In genomic region chr8:61586529-61586928, GRCm38 (mm10) we compare ENCODE assay signal across 27 mouse cellular contexts.
DNase-seq lines count a peak whose midpoint lies in the region; ATAC-seq and TF ChIP-seq lines count a peak whose summit lies in the region.
"Had no signal": no experiment of that assay in that cellular context is flagged by ENCODE, and none has a peak within 500 bp of the region (broad histone marks: within the 10 kb centered on the region; RNA-seq: fewer than 3 reads in every experiment).

No protein-coding gene starts in this region.

- 88% methylated on average over 3 of the region's 3 CpGs for WGBS in liver, adult 2 months
- 23% methylated on average over 3 of the region's 3 CpGs for WGBS in liver, embryonic 12.5 days (ENCODE audit: insufficient replicate concordance)
- WGBS in forebrain, embryonic 11.5 days, result 92% methylated on average over 3 of the region's 3 CpGs

- 0 out of 2 replicates have a peak overlapping the region, but pooled peaks have one; percentile 13 for H3K9ac ChIP-seq in liver, adult 2 months (ENCODE audit: low read depth, low read length)
- no peak overlapping the region for H3K9ac ChIP-seq in liver, embryonic 12.5 days
- no peak overlapping the region for H3K9ac ChIP-seq in forebrain, embryonic 11.5 days (ENCODE audit: low read length)
- H3K9ac ChIP-seq: embryonic facial prominence, embryonic 12.5 days; embryonic facial prominence, embryonic 15.5 days; forebrain, embryonic 13.5 days; heart, embryonic 13.5 days; hindbrain, embryonic 12.5 days; hindbrain, embryonic 15.5 days had no signal

- H3K4me3 ChIP-seq in liver, adult 2 months (ENCODE audit: insufficient read depth, low read depth, low read length), result no peak overlapping the region
- H3K4me3 ChIP-seq in liver, embryonic 12.5 days, result no peak overlapping the region
- H3K4me3 ChIP-seq in brown adipose tissue, adult 24 weeks (ENCODE audit: insufficient read depth, low read depth, low read length), result no peak overlapping the region
- H3K4me3 ChIP-seq in forebrain, embryonic 11.5 days (ENCODE audit: low read depth, low read length), result no peak overlapping the region
- H3K4me3 ChIP-seq: embryonic facial prominence, embryonic 12.5 days; embryonic facial prominence, embryonic 15.5 days; erythroblast, embryonic 14.5 days; forebrain, embryonic 13.5 days; heart, embryonic 13.5 days; hindbrain, embryonic 12.5 days; hindbrain, embryonic 15.5 days had no signal

- no peak for TF ChIP-seq CTCF in liver, adult 2 months (IDR thresholded peaks at IDR 0.05; ENCODE audit: low read depth, low read length)

- peaks cover 31% of the 10 kb centered on the region for H3K4me1 ChIP-seq in liver, adult 2 months (ENCODE audit: control insufficient read depth, insufficient read depth, low read length)
- peaks cover 21% of the 10 kb centered on the region for H3K4me1 ChIP-seq in liver, embryonic 12.5 days
- peaks cover 15% of the 10 kb centered on the region for H3K4me1 ChIP-seq in brown adipose tissue, adult 24 weeks (ENCODE audit: control insufficient read depth, insufficient read depth, insufficient read length, low read length)
- H3K4me1 ChIP-seq in forebrain, embryonic 11.5 days (replicated peaks; ENCODE audit: control insufficient read depth, insufficient read depth, low read length), result peaks cover 2% of the 10 kb centered on the region; the same call in 1 of the 2 replicates

- DNase-seq in liver, adult 2 months (ENCODE audit: extremely low read depth, low read depth, low spot score), result no peak
- no peak for DNase-seq in layer of hippocampus, adult 9-11 months
- DNase-seq in forebrain, embryonic 11.5 days (ENCODE audit: low spot score), result no peak
- DNase-seq in embryo, embryonic 9.5 days (ENCODE audit: extremely low spot score), result no peak
- DNase-seq: adrenal gland, adult 2 months; adrenal gland, postnatal 14 days; cerebellum, adult 11-12 months; cerebellum, adult 8-10 months; cerebellum, postnatal 10 days; cerebellum, postnatal 36 days; gastrocnemius, postnatal 10 days; gastrocnemius, postnatal 36 days; heart, adult 18-20 months; heart, postnatal 14 days; heart, postnatal 4 days had no signal

- no peak overlapping the region for H3K4me2 ChIP-seq in liver, embryonic 12.5 days
- no peak overlapping the region for H3K4me2 ChIP-seq in forebrain, embryonic 11.5 days (ENCODE audit: low read depth, low read length, severe bottlenecking)
- H3K4me2 ChIP-seq: embryonic facial prominence, embryonic 12.5 days; embryonic facial prominence, embryonic 15.5 days; forebrain, embryonic 13.5 days; heart, embryonic 13.5 days; hindbrain, embryonic 12.5 days; hindbrain, embryonic 15.5 days had no signal

- no peaks in the 10 kb centered on the region for H3K9me3 ChIP-seq in liver, embryonic 12.5 days (replicated peaks)
- no peaks in the 10 kb centered on the region for H3K9me3 ChIP-seq in forebrain, embryonic 11.5 days (ENCODE audit: control insufficient read depth, low read length)
- H3K9me3 ChIP-seq: embryonic facial prominence, embryonic 12.5 days; embryonic facial prominence, embryonic 15.5 days; forebrain, embryonic 13.5 days; heart, embryonic 13.5 days; hindbrain, embryonic 12.5 days; hindbrain, embryonic 15.5 days had no signal

- H3K79me2 ChIP-seq in liver, adult 2 months (ENCODE audit: control insufficient read depth, insufficient read depth, low read length), result peaks cover 35% of the 10 kb centered on the region; the same call in 1 of the 2 replicates

- peaks cover 6% of the 10 kb centered on the region for H3K36me3 ChIP-seq in liver, adult 2 months (ENCODE audit: control insufficient read depth, insufficient read depth, low read length)
- no peaks in the 10 kb centered on the region for H3K36me3 ChIP-seq in liver, embryonic 12.5 days
- no peaks in the 10 kb centered on the region for H3K36me3 ChIP-seq in forebrain, embryonic 11.5 days (ENCODE audit: control insufficient read depth, insufficient read depth, low read length)
- H3K36me3 ChIP-seq: embryonic facial prominence, embryonic 15.5 days; hindbrain, embryonic 12.5 days; hindbrain, embryonic 15.5 days had no signal

- no peaks in the 10 kb centered on the region for H3K27me3 ChIP-seq in liver, adult 2 months (ENCODE audit: control insufficient read depth, insufficient read depth, low read length)
- peaks cover 31% of the 10 kb centered on the region for H3K27me3 ChIP-seq in liver, embryonic 12.5 days (replicated peaks)
- no peaks in the 10 kb centered on the region for H3K27me3 ChIP-seq in forebrain, embryonic 11.5 days (ENCODE audit: control insufficient read depth, insufficient read depth, low read length)
- H3K27me3 ChIP-seq: embryonic facial prominence, embryonic 12.5 days; embryonic facial prominence, embryonic 15.5 days; forebrain, embryonic 13.5 days; heart, embryonic 13.5 days; hindbrain, embryonic 12.5 days; hindbrain, embryonic 15.5 days had no signal

- no peak for TF ChIP-seq POLR2A in liver, adult 2 months (IDR thresholded peaks at IDR 0.05; ENCODE audit: extremely low read depth, insufficient read depth, low read length)

- no peak for ATAC-seq in liver, embryonic 12.5 days
- peak; percentile 53 for ATAC-seq in granulocyte monocyte progenitor cell, adult 5-6 weeks (replicated peaks; ENCODE audit: poor library complexity, severe bottlenecking)
- no peak for ATAC-seq in forebrain, embryonic 11.5 days (replicated peaks; ENCODE audit: low FRiP score)
- ATAC-seq: CD4-positive, CD25-positive, alpha-beta regulatory T cell, adult 4 months; forebrain, embryonic 13.5 days; forebrain, embryonic 16.5 days had no signal

- H3K27ac ChIP-seq in liver, adult 2 months (replicated peaks; ENCODE audit: insufficient read depth, low read depth, low read length), result no peak overlapping the region
- no peak overlapping the region for H3K27ac ChIP-seq in liver, embryonic 12.5 days
- H3K27ac ChIP-seq in brown adipose tissue, adult 24 weeks (replicated peaks; ENCODE audit: low read depth, low read length), result 0 out of 2 replicates have a peak overlapping the region, but pooled peaks have one; percentile 8
- H3K27ac ChIP-seq in forebrain, embryonic 11.5 days (ENCODE audit: low read depth, low read length), result no peak overlapping the region
- H3K27ac ChIP-seq: embryonic facial prominence, embryonic 12.5 days; embryonic facial prominence, embryonic 15.5 days; forebrain, embryonic 13.5 days; heart, embryonic 13.5 days; hindbrain, embryonic 12.5 days; hindbrain, embryonic 15.5 days had no signal
